Mouse (Mus musculus): Measurements from ENCODE around the gene Sec22a.

Gene Sec22a

GRCm38 (mm10) chr16:35363150-35364062 lies at the start of gene Sec22a:
Gene Sec22a, minus strand, starts transcription at chr16:35363918.
- DNase-seq (ENCODE audit: low spot score in 2 of 2): peak; percentile 86 to 94

GRCm38 (mm10) chr16:35406706-35407105 lies 43.0 kb upstream of the Sec22a start:
- no peak for DNase-seq (ENCODE audit: low spot score in 2 of 2)

GRCm38 (mm10) chr16:35406166-35406565 lies 42.4 kb upstream of the Sec22a start:
- DNase-seq (ENCODE audit: low spot score in 2 of 2): no peak

DNA sequence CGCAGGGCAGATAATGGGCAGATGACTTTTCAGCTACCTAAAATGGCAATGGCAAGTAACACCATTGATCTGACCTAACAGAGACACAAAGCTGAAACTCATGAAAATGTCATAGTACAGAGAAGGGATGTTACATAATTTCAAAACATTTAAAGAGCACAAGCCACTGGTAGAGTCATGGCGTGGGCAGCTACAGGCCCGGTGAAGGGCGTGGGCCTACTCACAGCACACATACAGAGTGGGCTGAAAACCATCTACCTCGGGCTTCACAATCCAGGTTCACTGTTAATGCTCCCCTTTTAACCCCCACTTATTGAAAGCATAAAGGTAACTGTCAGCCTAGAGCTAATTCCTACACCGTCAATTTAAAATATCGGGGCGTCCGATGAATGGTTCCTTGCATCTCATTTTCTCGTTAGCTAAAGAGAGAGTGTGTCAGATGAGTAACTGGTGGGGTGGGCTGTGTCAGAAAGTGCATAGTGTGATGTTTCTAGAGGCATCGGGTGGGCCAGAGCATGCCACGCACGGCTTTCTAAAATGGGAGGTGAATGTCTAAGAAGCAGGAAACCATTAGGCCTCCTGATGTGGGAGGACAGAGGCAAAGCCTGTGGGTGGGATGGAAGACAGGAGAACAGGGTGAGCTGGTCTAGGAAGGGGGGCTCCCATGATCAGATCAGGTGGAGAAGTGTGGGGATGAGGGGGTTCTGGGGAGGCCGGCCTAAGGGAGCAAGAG lies 41.8 kb upstream of the Sec22a start:
- no peak for DNase-seq (ENCODE audit: low spot score in 2 of 2)

GRCm38 (mm10) chr16:35404864-35405263 lies 41.1 kb upstream of the Sec22a start:
- no peak for DNase-seq (ENCODE audit: low spot score in 2 of 2)

- DNase-seq (ENCODE audit: low spot score in 2 of 2): no peak
Measured at GRCm38 (mm10) chr16:35403891-35404290, 40.2 kb upstream of the Sec22a start.

DNA sequence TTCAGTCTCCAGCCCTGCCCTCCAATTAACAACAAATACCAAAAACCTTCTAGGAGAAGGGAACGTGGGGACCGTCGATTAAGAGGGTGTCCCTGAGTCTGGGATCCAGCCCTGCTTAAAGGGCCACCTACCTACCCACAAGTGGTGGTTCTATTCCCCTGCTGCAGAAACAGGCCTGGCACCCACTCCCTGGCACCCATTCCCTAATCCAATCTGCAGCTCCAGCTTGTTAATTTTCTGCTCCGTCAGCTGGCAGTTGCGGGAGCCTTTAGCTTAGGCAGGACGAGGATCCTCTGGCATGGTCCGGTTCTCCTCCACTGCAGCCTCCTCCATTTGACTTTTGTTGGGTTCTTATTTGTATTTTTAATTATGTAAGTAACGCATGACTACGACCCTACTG lies 39.6 kb upstream of the Sec22a start:
- no peak for DNase-seq (ENCODE audit: low spot score in 2 of 2)

- DNase-seq (ENCODE audit: low spot score in 2 of 2): no peak
Measured at GRCm38 (mm10) chr16:35392813-35393212, 29.1 kb upstream of the Sec22a start.

DNA sequence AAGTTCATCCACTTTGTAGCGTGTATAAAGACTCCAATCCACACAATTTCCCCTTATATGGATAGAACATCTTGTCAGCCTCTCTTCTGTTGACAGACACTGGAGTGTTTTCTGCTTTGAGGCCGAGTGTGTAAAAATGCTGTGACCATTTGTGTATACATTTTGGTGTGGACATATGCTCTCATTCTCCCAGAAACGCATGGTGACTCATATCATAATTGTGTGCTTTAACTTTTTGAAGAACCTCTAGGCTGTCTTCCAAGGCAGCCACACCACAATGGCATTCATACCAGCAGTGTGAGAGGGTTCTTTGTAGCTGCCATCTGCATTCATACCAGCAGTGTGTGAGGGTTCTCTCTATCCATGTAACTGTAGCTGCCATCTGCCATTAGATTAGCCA lies 21.9 kb upstream of the Sec22a start:
- no peak for DNase-seq (ENCODE audit: low spot score in 2 of 2)

GRCm38 (mm10) chr16:35380048-35380447 lies 16.3 kb upstream of the Sec22a start:
- no peak for DNase-seq (ENCODE audit: low spot score in 2 of 2)

DNA sequence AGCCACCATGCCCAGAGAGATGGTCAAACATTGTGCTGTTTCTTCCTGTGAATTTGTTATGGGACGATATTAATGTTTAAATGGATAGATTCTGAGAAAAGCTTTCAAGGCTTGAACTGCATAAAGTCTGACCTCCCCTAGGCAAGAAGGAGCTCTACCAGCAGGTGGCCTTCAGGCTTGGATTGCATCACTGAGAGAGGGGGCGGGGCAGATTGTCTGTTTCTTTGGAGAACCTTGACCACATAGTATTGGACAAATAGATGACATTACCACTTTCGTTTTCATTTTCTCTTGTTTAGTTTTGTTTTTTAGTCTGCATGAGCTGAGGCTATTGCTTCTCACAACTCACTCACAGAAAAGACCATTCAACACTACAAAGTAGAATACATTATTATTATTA lies 15.6 kb upstream of the Sec22a start:
- DNase-seq (ENCODE audit: low spot score in 2 of 2): no peak

GRCm38 (mm10) chr16:35364063-35364428 lies 328 bp upstream of the Sec22a start:
- DNase-seq (ENCODE audit: low spot score in 2 of 2): no peak

- no peak for DNase-seq (ENCODE audit: low spot score in 2 of 2)
Measured at GRCm38 (mm10) chr16:35362221-35362620, 1.5 kb downstream of the Sec22a start.

- peak in 1 of 2 experiments; percentile 11 for DNase-seq (ENCODE audit: low spot score in 2 of 2)
Measured at GRCm38 (mm10) chr16:35360593-35360992, 3.1 kb downstream of the Sec22a start.

DNA sequence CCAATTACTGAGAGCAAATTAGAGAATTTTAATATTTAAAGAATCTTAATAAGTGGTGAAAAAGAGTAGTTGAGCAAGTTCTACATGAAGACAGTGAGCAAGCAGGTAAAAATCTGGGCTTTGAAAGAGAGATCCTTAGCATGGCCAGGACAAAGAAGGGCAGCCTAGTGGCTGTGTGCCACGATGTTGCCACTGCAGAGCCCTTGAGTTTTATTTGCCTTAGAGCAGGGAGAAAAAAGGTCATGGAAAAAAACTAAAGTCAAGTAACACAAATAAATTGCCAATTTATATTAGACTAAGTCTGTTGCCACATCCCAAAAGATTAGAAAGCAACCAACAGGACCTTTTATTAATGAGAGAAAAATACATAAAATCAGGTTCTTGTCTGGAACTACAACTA lies 6.3 kb downstream of the Sec22a start:
- DNase-seq (ENCODE audit: low spot score in 2 of 2): no peak

DNA sequence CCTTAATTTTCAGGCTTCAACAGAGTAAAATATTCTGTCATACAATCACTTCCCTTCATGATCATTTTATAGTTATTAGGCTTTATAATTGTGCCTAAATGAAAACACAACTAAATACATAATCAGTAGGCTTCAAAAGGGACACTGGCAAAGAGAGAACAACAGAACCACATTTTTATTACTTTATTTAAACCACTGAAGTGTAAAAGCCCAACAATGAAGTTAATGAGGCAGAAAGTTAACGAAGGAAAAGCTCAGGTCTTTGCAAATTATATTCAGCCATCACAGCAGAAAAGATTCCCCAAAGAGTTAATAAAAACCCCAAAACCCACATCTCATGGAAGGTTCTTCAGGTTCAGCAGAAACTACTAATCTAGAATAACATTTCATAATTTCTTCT lies 33.3 kb downstream of the Sec22a start:
- DNase-seq (ENCODE audit: low spot score in 2 of 2): no peak

- no peak for DNase-seq (ENCODE audit: low spot score in 2 of 2)
Measured at GRCm38 (mm10) chr16:35319773-35320172, 43.9 kb downstream of the Sec22a start.

DNA sequence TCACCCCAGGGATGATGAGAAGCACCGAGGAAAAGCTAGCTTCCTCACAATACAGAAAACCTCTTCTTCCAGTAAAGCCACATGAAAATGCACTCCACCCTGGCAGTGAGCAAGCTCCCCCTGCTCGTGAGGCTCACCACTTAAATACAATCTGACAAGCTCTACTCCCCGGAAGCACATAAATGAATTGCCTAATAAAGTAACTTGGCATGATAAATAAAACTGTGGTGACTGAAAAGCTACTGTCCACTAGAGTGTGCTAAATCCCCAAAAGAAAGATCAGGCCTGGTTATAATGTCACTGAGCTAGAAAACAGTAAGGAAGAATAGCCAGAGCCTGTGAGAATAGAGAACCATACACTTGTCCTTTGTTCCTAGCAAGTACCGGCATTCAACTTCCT lies 44.4 kb downstream of the Sec22a start:
- no peak for DNase-seq (ENCODE audit: low spot score in 2 of 2)

DNA sequence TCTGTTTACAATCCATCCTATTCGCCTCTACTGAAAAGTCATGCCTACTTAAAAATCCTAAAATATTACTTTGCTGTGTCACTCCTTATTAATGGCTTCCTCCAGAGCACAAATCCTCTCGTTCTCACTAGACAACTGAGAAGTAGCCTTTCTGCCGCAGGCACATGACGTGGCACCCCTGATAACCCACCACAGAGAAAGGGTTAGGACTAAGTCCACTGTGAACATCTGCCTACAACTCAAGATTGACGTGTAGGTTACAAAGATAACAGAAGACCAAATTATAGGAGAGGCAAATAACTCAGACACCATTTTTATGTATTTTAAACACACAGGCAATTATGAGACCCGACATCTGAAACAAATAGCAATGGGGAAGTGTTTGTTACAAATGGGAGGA lies 45.3 kb downstream of the Sec22a start:
- DNase-seq (ENCODE audit: low spot score in 2 of 2): no peak

DNA sequence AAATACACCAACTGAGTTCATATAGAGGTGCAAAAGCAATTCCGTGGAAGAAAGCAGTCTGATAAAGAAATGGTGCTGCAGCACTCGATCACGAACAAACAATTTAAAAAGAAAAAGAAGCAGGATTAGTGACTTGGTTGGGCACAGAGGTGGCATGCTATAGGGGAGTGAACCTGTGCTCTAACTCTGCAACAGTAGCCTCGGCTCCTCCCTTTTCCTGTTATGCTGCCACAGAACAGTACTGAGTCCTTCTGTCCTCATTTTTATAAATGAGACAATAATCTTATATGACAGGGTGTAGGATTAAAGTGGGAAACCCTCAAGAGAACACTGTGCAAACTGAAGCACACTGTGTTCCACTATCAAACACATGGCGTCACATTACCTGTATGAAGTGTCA lies 46.3 kb downstream of the Sec22a start:
- DNase-seq (ENCODE audit: low spot score in 2 of 2): no peak

DNA sequence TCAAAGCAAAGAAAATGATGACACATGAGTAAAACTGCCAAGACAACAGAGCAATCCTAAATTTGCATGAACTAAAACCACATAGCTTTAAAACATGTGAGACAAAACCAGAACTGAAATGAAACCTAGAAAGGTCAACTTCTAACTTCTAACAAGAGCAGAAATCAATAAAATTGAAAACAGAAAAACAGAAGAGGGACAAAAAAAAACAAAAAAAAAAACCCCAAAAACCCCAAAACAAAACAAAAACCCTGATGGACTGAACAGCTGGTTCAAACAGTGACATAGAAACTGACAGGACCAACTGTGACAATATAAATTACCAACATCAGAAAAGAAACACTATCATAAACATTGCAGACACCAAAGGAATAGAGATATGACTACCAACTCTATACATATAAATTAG lies 46.9 kb downstream of the Sec22a start:
- no peak for DNase-seq (ENCODE audit: low spot score in 2 of 2)

DNA sequence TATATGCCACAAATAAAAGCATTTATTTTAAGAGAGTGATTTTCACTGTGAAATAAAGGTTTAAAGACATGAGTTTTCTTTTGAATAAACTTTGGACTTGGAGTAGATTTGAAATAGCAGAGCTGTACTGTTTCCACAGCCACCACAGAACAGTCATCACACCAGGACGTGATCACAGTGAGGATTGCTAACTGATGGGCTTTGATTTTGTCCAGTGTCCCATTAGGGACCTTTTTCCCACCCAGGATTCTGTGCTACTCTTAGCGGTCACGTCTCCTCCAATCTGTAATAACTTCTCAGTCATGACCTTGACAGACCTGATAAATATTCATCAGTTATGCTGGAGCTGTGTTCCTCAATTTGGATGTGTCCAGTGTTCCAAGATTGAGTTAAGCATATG lies 48.2 kb downstream of the Sec22a start:
- DNase-seq (ENCODE audit: low spot score in 2 of 2): no peak

DNA sequence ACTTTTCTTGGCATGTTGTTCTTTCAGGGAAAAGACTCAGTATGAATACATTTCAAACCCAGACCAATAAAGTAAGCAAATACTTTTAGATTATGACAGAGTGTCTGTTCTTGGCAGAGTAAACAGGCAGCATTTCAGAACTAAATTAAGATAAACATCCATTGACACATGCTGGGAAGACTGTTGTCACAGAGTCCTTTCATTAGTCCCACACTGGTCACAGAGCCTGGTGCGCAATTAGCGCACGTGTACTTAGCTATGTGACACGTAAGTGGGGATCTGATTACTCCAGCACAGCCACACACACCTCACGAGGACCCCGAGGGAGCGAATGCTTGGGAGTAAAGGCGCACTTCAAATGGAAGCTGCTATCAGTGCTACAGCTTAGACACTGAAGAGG lies 52.1 kb downstream of the Sec22a start:
- DNase-seq (ENCODE audit: low spot score in 2 of 2): peak in 1 of 2 experiments; percentile 13
